Mouse (Mus musculus) kidney, embryonic 14.5 days (tissue): ENCODE results near the gene Sec24b. TPM values are rescaled to one million over a fixed set of nuclear protein-coding genes. Genes with fewer than 3 reads are reported as not detected.

Experiments used
- ATAC-seq: fragments of 200-750 bp; cut with Nextera tagmentation; 2 replicates; pipeline ENCODE4 v1.8.0; 2017; ENCODE audit warnings: moderate number of reproducible peaks, mild to moderate bottlenecking, moderate TSS enrichment, moderate library complexity; ENCODE audit not compliant: low FRiP score, low TSS enrichment
- H3K27ac ChIP-seq: fragments of 300-500 bp; sonication (generic); 2 replicates; pipeline ENCODE4 v1.5.1; 2014; ENCODE audit warnings: low read depth, mild to moderate bottlenecking, low read length, moderate library complexity, mixed read lengths
- H3K27me3 ChIP-seq: fragments of 300-500 bp; sonication (generic); 2 replicates; pipeline ENCODE4 v1.6.1; 2014; ENCODE audit warnings: mild to moderate bottlenecking, low read length; ENCODE audit not compliant: control insufficient read depth, insufficient read depth
- H3K36me3 ChIP-seq: fragments of 300-500 bp; sonication (generic); 2 replicates; pipeline ENCODE4 v1.6.1; 2014; ENCODE audit warnings: low read length, mixed read lengths; ENCODE audit not compliant: control insufficient read depth, insufficient read depth
- H3K4me1 ChIP-seq: fragments of 300-500 bp; sonication (generic); 2 replicates; pipeline ENCODE4 v1.6.1; 2014; ENCODE audit warnings: low read length, mixed read lengths; ENCODE audit not compliant: control insufficient read depth, insufficient read depth
- H3K4me2 ChIP-seq: fragments of 300-500 bp; sonication (generic); replicated peaks from 2 replicates; pipeline ENCODE4 v1.6.1; 2014; ENCODE audit warnings: low read depth, mild to moderate bottlenecking, low read length
- H3K4me3 ChIP-seq: fragments of 300-500 bp; sonication (generic); 2 replicates; pipeline ENCODE4 v1.5.1; 2014; ENCODE audit warnings: mild to moderate bottlenecking, low read length
- H3K9ac ChIP-seq: fragments of 300-500 bp; sonication (generic); 2 replicates; pipeline ENCODE4 v1.6.1; 2014; ENCODE audit warnings: low read depth, mild to moderate bottlenecking, low read length, moderate library complexity
- H3K9me3 ChIP-seq: fragments of 300-500 bp; sonication (generic); 2 replicates; pipeline ENCODE4 v1.6.1; 2016; ENCODE audit warnings: low read length; ENCODE audit not compliant: control insufficient read depth
- WGBS: fragments of 180-500 bp; shearing (Covaris S2); extraction: QIAGEN DNeasy Blood & Tissue Kit; methylation state at CpG from one replicate; pipeline ENCODE4 v1.1.7; 2014; 5-methylcytosine and 5-hydroxymethylcytosine counted together
- polyA plus RNA-seq: library from polyadenylated mRNA; unstranded; fragments of >200 nt; fragmentation: Nextera tagmentation; extraction: Ambion mirVana; gene quantifications from 2 replicates; pipeline ENCODE4 v1.2.1, GENCODE M21; 2014

Gene Sec24b
- polyA plus RNA-seq, 1 experiment from 2014 or later: 40.4 TPM

DNA sequence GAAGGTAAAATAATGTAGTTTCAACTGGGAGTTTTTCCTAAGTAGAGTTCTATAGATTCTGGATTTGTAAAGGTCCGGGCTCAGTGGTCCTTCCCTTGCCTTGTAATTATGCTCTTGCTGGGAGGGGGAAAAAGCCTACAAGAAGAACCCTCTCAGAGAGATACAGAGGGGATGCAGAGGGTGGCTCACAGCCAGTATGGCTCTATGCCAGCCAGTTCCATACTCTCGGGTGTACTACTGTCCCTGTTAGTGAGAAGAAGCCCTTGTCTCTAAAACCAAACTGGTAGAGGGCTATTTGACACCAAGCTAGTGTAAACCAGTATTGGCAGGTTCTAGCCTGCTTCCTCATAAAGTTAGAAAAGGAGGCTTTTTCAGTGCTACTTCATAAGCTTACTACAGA lies 22.0 kb upstream of the Sec24b start:
- H3K27me3 ChIP-seq: no peaks in the 10 kb centered on the region
- no peaks in the 10 kb centered on the region for H3K36me3 ChIP-seq
- H3K9ac ChIP-seq: no peak overlapping the region
- ATAC-seq: no peak
- no peak overlapping the region for H3K27ac ChIP-seq
- WGBS: 66% methylated on average over 2 of the region's 2 CpGs
- H3K4me3 ChIP-seq: no peak overlapping the region
- H3K4me2 ChIP-seq: no peak overlapping the region
- no peaks in the 10 kb centered on the region for H3K4me1 ChIP-seq
- H3K9me3 ChIP-seq: peaks cover 2% of the 10 kb centered on the region; the same call in 1 of the 2 replicates

- Histone ChIP-seq H3K27ac (no peak overlapping the region), H3K36me3 (no peaks in the 10 kb centered on the region), H3K9ac (no peak overlapping the region), H3K4me3 (no peak overlapping the region), H3K27me3 (no peaks in the 10 kb centered on the region), H3K4me2 (no peak overlapping the region), H3K4me1 (no peaks in the 10 kb centered on the region), H3K9me3 (peaks cover 2% of the 10 kb centered on the region; the same call in 1 of the 2 replicates)
- no peak for ATAC-seq
- 83% methylated on average over 6 of the region's 6 CpGs for WGBS
These were observed 19.3 kb upstream of the Sec24b start for GRCm38 (mm10) chr3:130080666-130081065.

GRCm38 (mm10) chr3:130079794-130080193 lies 18.4 kb upstream of the Sec24b start:
- Histone ChIP-seq H3K36me3 (no peaks in the 10 kb centered on the region), H3K4me1 (no peaks in the 10 kb centered on the region), H3K27ac (no peak overlapping the region), H3K4me2 (no peak overlapping the region), H3K9me3 (no peaks in the 10 kb centered on the region), H3K9ac (no peak overlapping the region), H3K27me3 (no peaks in the 10 kb centered on the region), H3K4me3 (no peak overlapping the region)
- ATAC-seq: no peak
- WGBS: 14% methylated on average over 1 of the region's 1 CpGs

DNA sequence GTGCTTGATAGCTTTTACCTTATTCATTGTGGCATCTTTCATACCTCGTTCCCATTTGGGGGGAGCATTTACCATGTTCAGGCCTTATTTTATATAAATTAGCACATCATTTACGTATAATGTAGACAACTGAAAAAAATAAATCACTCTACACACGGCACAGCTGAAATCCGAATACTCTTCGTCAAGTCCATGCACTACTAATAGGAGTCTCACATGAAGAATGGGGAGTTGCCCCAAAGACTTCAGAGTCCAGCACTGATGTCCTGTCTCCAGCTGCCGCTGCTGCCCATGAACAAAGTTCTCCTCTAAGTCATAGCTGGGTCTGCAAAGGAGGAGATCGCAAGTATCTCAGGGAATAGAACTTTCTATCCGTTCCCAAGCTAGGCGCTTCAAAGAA lies 15.9 kb upstream of the Sec24b start:
- H3K27me3 ChIP-seq: 0 out of 2 replicates have a peak, but pooled peaks cover 3% of the 10 kb centered on the region
- H3K27ac ChIP-seq: no peak overlapping the region
- H3K9ac ChIP-seq: no peak overlapping the region
- no peak overlapping the region for H3K4me3 ChIP-seq
- no peaks in the 10 kb centered on the region for H3K36me3 ChIP-seq
- 89% methylated on average over 9 of the region's 9 CpGs for WGBS
- H3K9me3 ChIP-seq: no peaks in the 10 kb centered on the region
- no peak overlapping the region for H3K4me2 ChIP-seq
- no peaks in the 10 kb centered on the region for H3K4me1 ChIP-seq
- no peak for ATAC-seq

GRCm38 (mm10) chr3:130075746-130076145 lies 14.4 kb upstream of the Sec24b start:
- Histone ChIP-seq H3K4me1 (no peaks in the 10 kb centered on the region), H3K27me3 (0 out of 2 replicates have a peak, but pooled peaks cover 3% of the 10 kb centered on the region), H3K4me2 (no peak overlapping the region), H3K36me3 (no peaks in the 10 kb centered on the region), H3K27ac (no peak overlapping the region), H3K9me3 (no peaks in the 10 kb centered on the region), H3K4me3 (no peak overlapping the region), H3K9ac (no peak overlapping the region)
- 61% methylated on average over 1 of the region's 1 CpGs for WGBS
- no peak for ATAC-seq

DNA sequence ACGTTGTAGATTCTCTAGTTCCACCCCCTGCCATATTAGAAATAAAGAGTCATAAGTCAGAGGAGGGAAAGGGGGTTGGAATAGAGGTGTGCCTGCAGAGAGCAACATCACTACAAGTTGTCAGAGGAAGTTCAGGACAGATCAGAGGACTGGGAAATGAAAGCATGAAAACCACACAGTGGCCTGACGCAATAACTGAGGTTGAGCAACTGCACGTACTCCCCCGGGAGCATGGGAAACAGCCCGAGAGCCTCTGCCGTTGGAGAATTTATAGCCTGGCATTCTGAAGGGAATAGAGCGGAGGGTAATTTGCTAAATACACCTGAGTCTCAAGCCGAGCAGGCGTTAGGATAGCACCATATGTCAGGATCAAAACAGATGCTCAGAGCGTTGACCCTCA lies 11.7 kb upstream of the Sec24b start:
- H3K4me3 ChIP-seq: no peak overlapping the region
- H3K9me3 ChIP-seq: no peaks in the 10 kb centered on the region
- ATAC-seq: no peak
- WGBS: 19% methylated on average over 10 of the region's 10 CpGs
- H3K4me2 ChIP-seq: no peak overlapping the region
- H3K9ac ChIP-seq: no peak overlapping the region
- no peaks in the 10 kb centered on the region for H3K4me1 ChIP-seq
- H3K36me3 ChIP-seq: no peaks in the 10 kb centered on the region
- H3K27ac ChIP-seq: no peak overlapping the region
- 0 out of 2 replicates have a peak, but pooled peaks cover 3% of the 10 kb centered on the region for H3K27me3 ChIP-seq

DNA sequence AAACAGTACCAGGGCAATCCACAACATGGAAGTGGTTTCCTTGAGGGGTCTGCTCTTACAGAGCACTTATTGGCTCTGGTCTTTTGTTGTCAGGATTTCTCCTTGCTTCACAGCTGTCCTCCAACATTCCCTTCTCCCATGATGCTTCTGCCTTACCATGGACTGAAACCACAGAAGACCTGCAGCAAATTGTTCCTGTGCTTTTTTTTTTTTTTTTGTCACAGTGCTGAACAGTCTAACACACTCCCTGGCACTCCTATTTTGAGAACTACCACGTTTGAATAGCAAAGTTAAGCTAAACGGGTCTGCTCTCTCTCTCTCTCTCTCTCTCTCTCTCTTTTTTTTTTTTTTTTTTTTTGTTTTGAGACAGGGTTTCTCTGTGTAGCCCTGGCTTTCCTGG lies 10.6 kb upstream of the Sec24b start:
- no peak overlapping the region for H3K27ac ChIP-seq
- H3K4me1 ChIP-seq: no peaks in the 10 kb centered on the region
- no peak overlapping the region for H3K4me3 ChIP-seq
- H3K4me2 ChIP-seq: no peak overlapping the region
- H3K9ac ChIP-seq: no peak overlapping the region
- WGBS: 79% methylated on average over 2 of the region's 2 CpGs
- H3K9me3 ChIP-seq: no peaks in the 10 kb centered on the region
- no peaks in the 10 kb centered on the region for H3K36me3 ChIP-seq
- 0 out of 2 replicates have a peak, but pooled peaks cover 3% of the 10 kb centered on the region for H3K27me3 ChIP-seq
- no peak for ATAC-seq

DNA sequence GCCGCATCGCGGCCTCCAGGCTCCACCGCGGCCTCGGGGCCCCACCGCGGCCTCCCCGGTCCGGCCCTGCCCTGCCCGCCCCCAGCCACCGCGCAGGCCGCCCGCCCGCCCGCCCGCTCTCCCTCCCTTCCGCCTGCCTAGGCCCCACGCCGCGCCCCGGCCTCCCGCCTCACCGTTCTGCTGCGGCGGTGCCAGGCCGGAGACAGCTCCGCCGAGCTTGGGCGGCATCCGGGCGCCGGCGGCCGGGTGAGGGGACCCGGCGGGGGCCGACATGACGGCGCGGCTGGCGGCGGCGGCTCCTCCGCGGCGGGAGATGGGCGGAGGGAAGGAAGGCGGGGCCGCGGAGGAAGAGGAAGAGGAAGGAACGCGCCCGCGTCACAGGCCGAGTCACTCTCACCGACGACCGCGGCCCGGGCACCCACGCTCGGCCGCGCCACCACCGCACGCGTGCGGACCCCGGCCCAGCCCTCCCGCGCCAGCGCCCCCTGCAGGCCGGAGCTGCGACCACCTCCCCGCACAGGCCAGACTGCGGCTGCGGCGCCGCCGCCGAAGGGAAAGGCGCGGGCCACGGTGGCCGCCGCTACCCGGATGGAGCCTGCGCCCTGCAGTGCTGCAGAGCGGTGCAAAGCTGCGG lies 840 bp downstream of the Sec24b start:
- Histone ChIP-seq H3K9me3 (no peaks in the 10 kb centered on the region), H3K4me2 (peak overlapping the region; percentile 63), H3K27me3 (no peaks in the 10 kb centered on the region), H3K4me1 (peaks cover 28% of the 10 kb centered on the region), H3K4me3 (peak overlapping the region; percentile 89), H3K36me3 (no peaks in the 10 kb centered on the region), H3K9ac (peak overlapping the region; percentile 99), H3K27ac (peak overlapping the region; percentile 98)
- ATAC-seq: peak; percentile 91
- WGBS: under 1% methylated on average over 54 of the region's 92 CpGs

GRCm38 (mm10) chr3:130059805-130060395 lies 1.5 kb downstream of the Sec24b start:
- Histone ChIP-seq H3K9me3 (no peaks in the 10 kb centered on the region), H3K4me3 (peak overlapping the region; percentile 89), H3K27me3 (no peaks in the 10 kb centered on the region), H3K27ac (peak overlapping the region; percentile 98), H3K36me3 (no peaks in the 10 kb centered on the region), H3K9ac (peak overlapping the region; percentile 99), H3K4me2 (peak overlapping the region; percentile 63), H3K4me1 (peaks cover 29% of the 10 kb centered on the region)
- ATAC-seq: no peak; the same call in 1 of the 2 replicates
- under 1% methylated on average over 32 of the region's 42 CpGs for WGBS
